ENCODE assay signal across 12 mouse cellular contexts in genomic region chr2:174118141-174118540, GRCm38 (mm10). TPM values are rescaled to one million over a fixed set of nuclear protein-coding genes. Genes with fewer than 3 reads are reported as not detected.
DNase-seq lines count a peak whose midpoint lies in the region; ATAC-seq lines count a peak whose summit lies in the region.
"Had no signal": no experiment of that assay in that cellular context is flagged by ENCODE, and none has a peak within 500 bp of the region (broad histone marks: within the 10 kb centered on the region; RNA-seq: fewer than 3 reads in every experiment).

No protein-coding gene starts in this region.

- no peak overlapping the region for H3K4me3 ChIP-seq in hindbrain, embryonic 12.5 days
- no peak overlapping the region for H3K4me3 ChIP-seq in midbrain, embryonic 16.5 days (ENCODE audit: low read depth, low read length)
- H3K4me3 ChIP-seq: heart, embryonic 10.5 days; limb, embryonic 13.5 days had no signal

- H3K4me1 ChIP-seq in hindbrain, embryonic 12.5 days = peaks cover 14% of the 10 kb centered on the region
- H3K4me1 ChIP-seq in midbrain, embryonic 16.5 days (ENCODE audit: control insufficient read depth, insufficient read depth, low read length) = peaks cover 2% of the 10 kb centered on the region; the same call in 1 of the 2 replicates

- WGBS in hindbrain, embryonic 12.5 days = 35% methylated on average over 11 of the region's 11 CpGs
- WGBS in midbrain, embryonic 16.5 days = 36% methylated on average over 11 of the region's 11 CpGs

- peaks cover 30% of the 10 kb centered on the region for H3K36me3 ChIP-seq in hindbrain, embryonic 12.5 days
- H3K36me3 ChIP-seq in midbrain, embryonic 16.5 days (ENCODE audit: control insufficient read depth, insufficient read depth, low read length) = peaks cover 5% of the 10 kb centered on the region; the same call in 1 of the 2 replicates

- no peak overlapping the region for H3K9ac ChIP-seq in hindbrain, embryonic 12.5 days
- H3K9ac ChIP-seq in midbrain, embryonic 16.5 days (ENCODE audit: low read depth, low read length) = no peak overlapping the region
- H3K9ac ChIP-seq: limb, embryonic 13.5 days had no signal

- DNase-seq in embryo, embryonic 10 days (ENCODE audit: low spot score) = peak; percentile 72
- DNase-seq in embryo, embryonic 11.5 days (ENCODE audit: low read depth, low spot score) = peak; percentile 40
- no peak for DNase-seq in Muller cell, postnatal 12 days (ENCODE audit: inconsistent ontology term)
- DNase-seq in frontal cortex, postnatal 10 days (ENCODE audit: low spot score in 2 of 2) = no peak
- DNase-seq in cerebellum, postnatal 25 days = no peak
- DNase-seq: layer of hippocampus, adult 9-11 months; lung, postnatal 10 days had no signal

- H3K27me3 ChIP-seq in hindbrain, embryonic 12.5 days = no peaks in the 10 kb centered on the region
- no peaks in the 10 kb centered on the region for H3K27me3 ChIP-seq in midbrain, embryonic 16.5 days (ENCODE audit: control insufficient read depth, insufficient read depth, low read depth, low read length)
- H3K27me3 ChIP-seq: limb, embryonic 13.5 days had no signal

- H3K27ac ChIP-seq in hindbrain, embryonic 12.5 days = no peak overlapping the region
- H3K27ac ChIP-seq in midbrain, embryonic 16.5 days (ENCODE audit: low read length) = no peak overlapping the region
- H3K27ac ChIP-seq: heart, embryonic 10.5 days; limb, embryonic 13.5 days had no signal

- ATAC-seq in hindbrain, embryonic 12.5 days (ENCODE audit: low FRiP score) = peak; percentile 55; the same call in 1 of the 2 replicates
- peak; percentile 49; the same call in 1 of the 2 replicates for ATAC-seq in midbrain, embryonic 16.5 days
- no peak for ATAC-seq in monocyte, adult 5-6 weeks (replicated peaks; ENCODE audit: insufficient number of reproducible peaks, low FRiP score, low TSS enrichment, poor library complexity, severe bottlenecking)

- H3K9me3 ChIP-seq in hindbrain, embryonic 12.5 days (replicated peaks) = no peaks in the 10 kb centered on the region
- no peaks in the 10 kb centered on the region for H3K9me3 ChIP-seq in midbrain, embryonic 16.5 days (replicated peaks; ENCODE audit: control insufficient read depth, low read length, poor library complexity, severe bottlenecking)
- H3K9me3 ChIP-seq: heart, embryonic 10.5 days; limb, embryonic 13.5 days had no signal

- H3K4me2 ChIP-seq in hindbrain, embryonic 12.5 days (replicated peaks) = no peak overlapping the region
- no peak overlapping the region for H3K4me2 ChIP-seq in midbrain, embryonic 16.5 days (ENCODE audit: low read length)
- H3K4me2 ChIP-seq: limb, embryonic 13.5 days had no signal

RNA-seq across cellular contexts. Expression of gene Npepl1, which starts 8.0 kb away (rescaled TPM):
- polyA plus RNA-seq in hindbrain, embryonic 12.5 days (2016; fragmentation: Nextera tagmentation; extraction: Ambion mirVana) = 27.0 and 29.0 TPM in 2 replicates
- polyA plus RNA-seq in midbrain, embryonic 16.5 days (2015; fragmentation: Nextera tagmentation; extraction: Ambion mirVana) = 13.8 TPM in 2 replicates
- 12.7 to 23.3 TPM (median 20.4 TPM) in 3 replicates for total RNA-seq in monocyte, adult 5-6 weeks (2017)

RNA-seq across cellular contexts. Expression of gene Stx16, which starts 42.0 kb away (rescaled TPM):
- polyA plus RNA-seq in hindbrain, embryonic 12.5 days (2016; fragmentation: Nextera tagmentation; extraction: Ambion mirVana) = 12.8 and 13.5 TPM in 2 replicates
- 17.1 and 17.2 TPM in 2 replicates for polyA plus RNA-seq in midbrain, embryonic 16.5 days (2015; fragmentation: Nextera tagmentation; extraction: Ambion mirVana)
- total RNA-seq in monocyte, adult 5-6 weeks (2017) = 53.2 to 57.0 TPM (median 54.4 TPM) in 3 replicates

Comparison
In these comparisons a context has a peak if more than half of its experiments do, and no peak if none do; other contexts are left out.
1. DNase-seq: peak in embryo, embryonic 10 days (single experiment) and embryo, embryonic 11.5 days (single experiment); none in Muller cell, postnatal 12 days (single experiment), frontal cortex, postnatal 10 days (0 of 2) and cerebellum, postnatal 25 days (0 of 2).